ENCODE assay signal across 25 mouse cellular contexts in genomic region chrX:151298329-151298728, GRCm38 (mm10). TPM values are rescaled to one million over a fixed set of nuclear protein-coding genes. Genes with fewer than 3 reads are reported as not detected.
A peak's percentile ranks its signal among the peaks of the same experiment; 100 is the strongest.
DNase-seq lines count a peak whose midpoint lies in the region; ATAC-seq and TF ChIP-seq lines count a peak whose summit lies in the region.
"Had no signal": no experiment of that assay in that cellular context is flagged by ENCODE, and none has a peak within 500 bp of the region (broad histone marks: within the 10 kb centered on the region; RNA-seq: fewer than 3 reads in every experiment).

No protein-coding gene starts in this region.

- peak; percentile 15 for DNase-seq in gastrocnemius, adult 2 months
- no peak for DNase-seq in gastrocnemius, postnatal 36 days
- no peak for DNase-seq in heart, adult 9 months (ENCODE audit: low spot score in 2 of 2)
- no peak for DNase-seq in layer of hippocampus, adult 2 months (ENCODE audit: low spot score in 2 of 2)
- no peak for DNase-seq in layer of hippocampus, postnatal 25 days (ENCODE audit: extremely low spot score in 1 of 2, low spot score in 1 of 2)
- peak; percentile 2 for DNase-seq in Muller cell, postnatal 12 days (ENCODE audit: inconsistent ontology term)
- DNase-seq: adrenal gland, adult 8-10 months; embryo, embryonic 11 days; forebrain, postnatal 0 days; gastrocnemius, postnatal 14 days; kidney, adult 9 months; kidney, postnatal 10 days; layer of hippocampus, adult 9-11 months; lung, postnatal 4 days; thymus, postnatal 4 days had no signal

- no peak for TF ChIP-seq CTCF in gastrocnemius, adult 2 months (IDR thresholded peaks at IDR 0.05)
- no peak for TF ChIP-seq CTCF in layer of hippocampus, adult 2 months (conservative IDR thresholded peaks at IDR 0.05)

- no peak overlapping the region for H3K9ac ChIP-seq in heart, embryonic 15.5 days
- H3K9ac ChIP-seq: embryonic facial prominence, embryonic 13.5 days; forebrain, postnatal 0 days; hindbrain, embryonic 13.5 days; limb, embryonic 12.5 days; midbrain, embryonic 12.5 days had no signal

- no peak overlapping the region for H3K4me3 ChIP-seq in gastrocnemius, adult 2 months
- H3K4me3 ChIP-seq in heart, embryonic 15.5 days = no peak overlapping the region
- H3K4me3 ChIP-seq in layer of hippocampus, adult 2 months = no peak overlapping the region
- H3K4me3 ChIP-seq: embryonic facial prominence, embryonic 13.5 days; erythroblast, embryonic 14.5 days; hindbrain, embryonic 13.5 days; limb, embryonic 12.5 days; megakaryocyte, embryonic 14.5 days; midbrain, embryonic 12.5 days had no signal

- H3K36me3 ChIP-seq in heart, embryonic 15.5 days = no peaks in the 10 kb centered on the region
- H3K36me3 ChIP-seq: embryonic facial prominence, embryonic 13.5 days; limb, embryonic 12.5 days had no signal

- no peaks in the 10 kb centered on the region for H3K9me3 ChIP-seq in heart, embryonic 15.5 days (replicated peaks)
- H3K9me3 ChIP-seq: embryonic facial prominence, embryonic 13.5 days; hindbrain, embryonic 13.5 days; limb, embryonic 12.5 days; megakaryocyte, embryonic 14.5 days; midbrain, embryonic 12.5 days had no signal

- peak; percentile 64; the same call in 1 of the 2 replicates for ATAC-seq in heart, embryonic 15.5 days (replicated peaks; ENCODE audit: insufficient number of reproducible peaks, insufficient read depth, low FRiP score, low read depth)
- no peak for ATAC-seq in CD4-positive, CD25-positive, alpha-beta regulatory T cell, adult 4 months
- ATAC-seq: forebrain, postnatal 0 days; intestine, postnatal 0 days had no signal

- H3K4me1 ChIP-seq in heart, embryonic 15.5 days (replicated peaks) = peaks cover 7% of the 10 kb centered on the region; the same call in 1 of the 2 replicates
- H3K4me1 ChIP-seq: embryonic facial prominence, embryonic 13.5 days; hindbrain, embryonic 13.5 days; limb, embryonic 12.5 days; megakaryocyte, embryonic 14.5 days; midbrain, embryonic 12.5 days had no signal

- no peaks in the 10 kb centered on the region for H3K27me3 ChIP-seq in heart, embryonic 15.5 days
- H3K27me3 ChIP-seq: hindbrain, embryonic 13.5 days; midbrain, embryonic 12.5 days had no signal

- no peak overlapping the region for H3K27ac ChIP-seq in gastrocnemius, adult 2 months
- peak overlapping the region; percentile 75 for H3K27ac ChIP-seq in heart, embryonic 15.5 days
- peak overlapping the region; percentile 36; the same call in 1 of the 2 replicates for H3K27ac ChIP-seq in layer of hippocampus, adult 2 months
- H3K27ac ChIP-seq: embryonic facial prominence, embryonic 13.5 days; limb, embryonic 12.5 days; midbrain, embryonic 12.5 days had no signal

- no peak overlapping the region for H3K4me2 ChIP-seq in heart, embryonic 15.5 days
- H3K4me2 ChIP-seq: embryonic facial prominence, embryonic 13.5 days; hindbrain, embryonic 13.5 days; limb, embryonic 12.5 days; liver, embryonic 11.5 days; midbrain, embryonic 12.5 days had no signal

- intact Hi-C loops in gastrocnemius, adult 2 months (cut with DNase I) = no loop called here
- intact Hi-C loops in gastrocnemius, postnatal 36 days (cut with DNase I) = no loop called here

RNA-seq across cellular contexts. Expression of gene Fam120c, which starts 45.6 kb away (rescaled TPM):
- total RNA-seq in gastrocnemius, adult 2 months (2021) = 10 to 100 TPM; 10.9 to 12.0 TPM
- 10 to 100 TPM; 10.3 to 11.1 TPM for total RNA-seq in gastrocnemius, postnatal 36 days (2021)
- polyA plus RNA-seq in heart, embryonic 15.5 days (2015; fragmentation: Nextera tagmentation; extraction: Ambion mirVana) = 3.6 and 4.3 TPM in 2 replicates
- total RNA-seq in layer of hippocampus, adult 2 months (2021) = 10 to 100 TPM; 47.4 to 48.1 TPM
- 10 to 100 TPM; 45.9 to 46.2 TPM for total RNA-seq in layer of hippocampus, postnatal 25 days (2021)
- polyA plus RNA-seq in CD4-positive, CD25-positive, alpha-beta regulatory T cell, adult 4 months (2017; shearing (Covaris generic)) = 1 to 10 TPM; 1.3 to 1.7 TPM

Comparison
In these comparisons a context has a peak if more than half of its experiments do, and no peak if none do; other contexts are left out.
1. DNase-seq: peak in gastrocnemius, adult 2 months (single experiment) and Muller cell, postnatal 12 days (single experiment); none in gastrocnemius, postnatal 36 days (0 of 2), heart, adult 9 months (0 of 2), layer of hippocampus, adult 2 months (0 of 2) and layer of hippocampus, postnatal 25 days (0 of 2).